Mouse (Mus musculus) heart, embryonic 14.5 days (tissue): ENCODE results near the gene Celf5. TPM values are rescaled to one million over a fixed set of nuclear protein-coding genes. Genes with fewer than 3 reads are reported as not detected.

Experiments used
- ATAC-seq: fragments of 200-750 bp; cut with Nextera tagmentation; 2 replicates; pipeline ENCODE4 v1.8.0; 2017; ENCODE audit warnings: low read depth, moderate TSS enrichment; ENCODE audit not compliant: insufficient number of reproducible peaks, insufficient read depth, low FRiP score
- H3K27ac ChIP-seq, 2 experiments: fragments of 200-500 bp in 1 of 2; fragments of 300-500 bp in 1 of 2; sonication (generic) in 1 of 2; replicated peaks in 1 of 2; 2 replicates each; pipeline ENCODE4 v1.5.1; 2012 to 2014; ENCODE audit warnings: low read depth in 2 of 2, low read length in 2 of 2, control low read depth in 1 of 2, mild to moderate bottlenecking in 1 of 2, mixed read lengths in 1 of 2; ENCODE audit not compliant: control insufficient read depth in 1 of 2, insufficient read depth in 1 of 2
- H3K27me3 ChIP-seq: fragments of 300-500 bp; sonication (generic); 2 replicates; pipeline ENCODE4 v1.6.1; 2014; ENCODE audit warnings: mild to moderate bottlenecking, low read length, control low read depth; ENCODE audit not compliant: control insufficient read depth, insufficient read depth
- H3K36me3 ChIP-seq: fragments of 300-500 bp; sonication (generic); 2 replicates; pipeline ENCODE4 v1.6.1; 2014; ENCODE audit warnings: mild to moderate bottlenecking, control low read depth, low read length, mixed read lengths; ENCODE audit not compliant: control insufficient read depth, insufficient read depth
- H3K4me1 ChIP-seq, 2 experiments: fragments of 200-500 bp in 1 of 2; fragments of 300-500 bp in 1 of 2; sonication (generic) in 1 of 2; 2 replicates each; pipeline ENCODE4 v1.6.1; 2012 to 2014; ENCODE audit warnings: low read length in 2 of 2, control low read depth in 1 of 2, mixed read lengths in 1 of 2; ENCODE audit not compliant: control insufficient read depth in 2 of 2, insufficient read depth in 2 of 2
- H3K4me2 ChIP-seq: fragments of 300-500 bp; sonication (generic); 2 replicates; pipeline ENCODE4 v1.6.1; 2014; ENCODE audit warnings: mild to moderate bottlenecking, low read length
- H3K4me3 ChIP-seq, 2 experiments: fragments of 200-500 bp in 1 of 2; fragments of 300-500 bp in 1 of 2; sonication (generic) in 1 of 2; 2 replicates each; pipeline ENCODE4 v1.5.1; 2012 to 2014; ENCODE audit warnings: low read length in 2 of 2, mild to moderate bottlenecking in 2 of 2, control low read depth in 1 of 2, low read depth in 1 of 2, moderate library complexity in 1 of 2; ENCODE audit not compliant: control insufficient read depth in 1 of 2, insufficient read depth in 1 of 2
- H3K9ac ChIP-seq: fragments of 300-500 bp; sonication (generic); 2 replicates; pipeline ENCODE4 v1.6.1; 2014; ENCODE audit warnings: mild to moderate bottlenecking, low read length
- H3K9me3 ChIP-seq: fragments of 300-500 bp; sonication (generic); 2 replicates; pipeline ENCODE4 v1.6.1; 2016; ENCODE audit warnings: low read length, control low read depth; ENCODE audit not compliant: control insufficient read depth
- WGBS: fragments of 180-500 bp; shearing (Covaris S2); extraction: QIAGEN DNeasy Blood & Tissue Kit; methylation state at CpG from one replicate; pipeline ENCODE4 v1.1.7; 2014; 5-methylcytosine and 5-hydroxymethylcytosine counted together
- polyA plus RNA-seq: library from polyadenylated mRNA; unstranded; fragments of >200 nt; fragmentation: Nextera tagmentation; extraction: Ambion mirVana; gene quantifications from 2 replicates; pipeline ENCODE4 v1.2.1, GENCODE M21; 2014

Gene Celf5
- polyA plus RNA-seq, 1 experiment from 2014 or later = 0.19 TPM

DNA sequence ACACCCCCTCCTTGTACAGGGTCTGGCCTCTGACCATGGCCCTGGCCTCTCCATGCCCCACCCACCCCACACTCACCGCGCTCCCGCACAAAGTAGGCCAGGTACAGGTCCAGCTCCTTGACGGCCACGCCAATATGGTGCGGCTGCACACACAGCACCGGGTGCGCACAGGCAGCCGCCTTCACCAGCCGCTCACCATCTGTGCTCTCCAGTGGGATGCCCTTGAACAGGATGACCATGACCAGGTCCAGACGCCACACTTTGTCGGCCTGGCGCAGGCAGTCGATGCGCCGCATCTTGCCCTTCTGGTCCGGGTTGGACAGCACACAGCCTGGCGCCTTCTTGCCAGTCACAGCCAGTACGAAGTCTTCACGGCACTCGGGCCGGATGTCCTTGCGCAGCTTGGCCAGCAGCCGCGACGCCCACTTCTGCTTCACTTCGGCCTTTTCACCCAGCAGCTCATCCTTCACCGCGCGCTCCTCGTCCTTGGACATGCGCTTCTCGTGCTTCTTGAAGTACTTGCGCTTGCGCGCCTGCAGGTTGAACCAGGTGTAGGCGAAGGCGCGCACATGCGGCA is 62.2 kb downstream of the Celf5 start:
- no peak for ATAC-seq
- Histone ChIP-seq H3K36me3 (peaks cover 27% of the 10 kb centered on the region), H3K9ac (no peak overlapping the region), H3K4me1 (peaks cover 30 to 53% of the 10 kb centered on the region in 2 experiments), H3K27ac (no peak overlapping the region), H3K4me2 (no peak overlapping the region), H3K4me3 (no peak overlapping the region), H3K9me3 (no peaks in the 10 kb centered on the region), H3K27me3 (no peaks in the 10 kb centered on the region)
- 86% methylated on average over 40 of the region's 40 CpGs for WGBS

DNA sequence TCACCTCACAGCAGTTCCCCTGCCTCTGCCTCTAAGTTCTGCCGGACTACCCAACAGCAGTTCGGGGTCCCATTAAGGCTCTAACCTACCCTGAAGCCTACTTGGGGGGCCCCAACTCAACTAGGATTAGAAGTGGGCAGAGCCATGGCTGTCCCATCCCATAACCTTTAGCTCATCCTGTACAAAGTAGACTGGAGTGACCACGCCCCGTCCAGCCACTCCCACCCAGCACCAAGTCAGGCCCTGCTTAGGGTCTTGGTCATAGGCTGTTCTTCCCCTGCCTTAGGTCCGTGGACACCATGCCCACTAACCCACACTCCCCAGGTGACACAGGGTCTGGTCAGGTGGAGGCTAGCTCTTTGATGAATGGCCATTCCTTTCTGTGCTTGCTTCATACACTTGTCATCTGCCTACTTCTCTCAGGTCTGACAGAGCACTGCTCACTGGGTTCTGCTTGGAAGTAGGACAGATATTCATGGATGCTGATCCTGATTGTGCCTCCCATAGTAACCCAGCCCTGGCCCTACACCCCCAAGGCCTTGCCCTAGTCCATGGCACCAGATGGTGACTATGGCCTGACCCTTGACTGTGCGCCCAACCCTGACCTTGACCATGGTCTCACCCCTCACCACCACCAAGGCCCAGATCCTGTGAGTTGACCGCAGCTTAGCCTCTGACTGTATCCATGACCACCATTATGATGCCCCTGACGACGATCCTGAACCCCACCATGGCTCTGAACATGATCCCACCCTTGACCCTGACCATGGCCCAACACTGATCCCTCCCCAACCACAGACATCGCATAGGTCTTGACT is 63.2 kb downstream of the Celf5 start:
- Histone ChIP-seq H3K27ac (no peak overlapping the region), H3K4me3 (no peak overlapping the region), H3K9me3 (no peaks in the 10 kb centered on the region), H3K36me3 (peaks cover 34% of the 10 kb centered on the region), H3K9ac (peak overlapping the region; percentile 28; the same call in 1 of the 2 replicates), H3K4me1 (peaks cover 30 to 53% of the 10 kb centered on the region in 2 experiments), H3K4me2 (no peak overlapping the region), H3K27me3 (no peaks in the 10 kb centered on the region)
- WGBS = 92% methylated on average over 10 of the region's 10 CpGs
- ATAC-seq = no peak

DNA sequence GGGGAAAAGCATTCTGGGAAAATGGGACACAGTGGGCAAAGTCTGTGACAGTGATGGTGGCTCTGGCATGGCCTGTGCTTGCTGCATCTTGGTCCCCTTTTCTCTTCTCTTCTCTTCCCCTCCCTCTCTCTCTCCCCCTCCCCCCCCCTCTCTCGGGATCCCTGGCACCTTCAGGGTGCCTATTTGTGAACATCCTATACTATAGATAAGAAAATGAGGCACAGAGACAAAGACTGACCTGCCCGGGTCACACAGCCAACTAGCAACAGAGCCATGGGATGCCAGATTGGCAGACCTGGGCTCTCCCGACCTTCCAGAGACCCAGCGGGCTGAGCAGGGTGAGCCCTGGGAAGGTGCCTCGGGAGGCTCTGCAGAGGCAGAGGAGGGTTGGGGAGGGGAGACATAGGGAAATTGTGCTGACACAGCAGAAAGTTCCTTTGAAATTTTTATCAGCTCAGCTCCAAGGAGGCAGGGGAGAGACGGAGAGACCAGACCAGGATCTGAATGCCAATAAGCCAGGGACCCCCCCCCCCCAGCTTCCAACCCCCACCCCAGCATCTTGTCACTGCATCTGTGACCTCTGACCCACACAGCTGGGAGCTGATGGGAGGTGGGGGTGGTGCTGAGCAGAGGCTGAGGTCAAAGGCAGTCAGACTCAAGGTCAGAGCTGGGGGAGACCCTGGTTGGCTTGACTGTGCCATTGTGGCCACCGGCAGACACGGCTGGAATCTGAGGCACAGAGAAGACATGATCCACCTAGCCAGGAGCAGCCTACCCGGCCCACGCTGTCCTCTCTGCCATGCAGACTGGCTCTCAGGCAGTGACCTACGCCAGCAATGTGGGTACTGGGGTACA is 64.1 kb downstream of the Celf5 start:
- no peak overlapping the region for H3K4me2 ChIP-seq
- peaks cover 34% of the 10 kb centered on the region for H3K36me3 ChIP-seq
- WGBS = 37% methylated on average over 11 of the region's 11 CpGs
- H3K27ac ChIP-seq = no peak overlapping the region
- H3K9me3 ChIP-seq = no peaks in the 10 kb centered on the region
- no peak overlapping the region for H3K4me3 ChIP-seq
- H3K27me3 ChIP-seq = no peaks in the 10 kb centered on the region
- ATAC-seq = no peak
- peak overlapping the region; percentile 28; the same call in 1 of the 2 replicates for H3K9ac ChIP-seq
- H3K4me1 ChIP-seq = peaks cover 37 to 53% of the 10 kb centered on the region in 2 experiments

DNA sequence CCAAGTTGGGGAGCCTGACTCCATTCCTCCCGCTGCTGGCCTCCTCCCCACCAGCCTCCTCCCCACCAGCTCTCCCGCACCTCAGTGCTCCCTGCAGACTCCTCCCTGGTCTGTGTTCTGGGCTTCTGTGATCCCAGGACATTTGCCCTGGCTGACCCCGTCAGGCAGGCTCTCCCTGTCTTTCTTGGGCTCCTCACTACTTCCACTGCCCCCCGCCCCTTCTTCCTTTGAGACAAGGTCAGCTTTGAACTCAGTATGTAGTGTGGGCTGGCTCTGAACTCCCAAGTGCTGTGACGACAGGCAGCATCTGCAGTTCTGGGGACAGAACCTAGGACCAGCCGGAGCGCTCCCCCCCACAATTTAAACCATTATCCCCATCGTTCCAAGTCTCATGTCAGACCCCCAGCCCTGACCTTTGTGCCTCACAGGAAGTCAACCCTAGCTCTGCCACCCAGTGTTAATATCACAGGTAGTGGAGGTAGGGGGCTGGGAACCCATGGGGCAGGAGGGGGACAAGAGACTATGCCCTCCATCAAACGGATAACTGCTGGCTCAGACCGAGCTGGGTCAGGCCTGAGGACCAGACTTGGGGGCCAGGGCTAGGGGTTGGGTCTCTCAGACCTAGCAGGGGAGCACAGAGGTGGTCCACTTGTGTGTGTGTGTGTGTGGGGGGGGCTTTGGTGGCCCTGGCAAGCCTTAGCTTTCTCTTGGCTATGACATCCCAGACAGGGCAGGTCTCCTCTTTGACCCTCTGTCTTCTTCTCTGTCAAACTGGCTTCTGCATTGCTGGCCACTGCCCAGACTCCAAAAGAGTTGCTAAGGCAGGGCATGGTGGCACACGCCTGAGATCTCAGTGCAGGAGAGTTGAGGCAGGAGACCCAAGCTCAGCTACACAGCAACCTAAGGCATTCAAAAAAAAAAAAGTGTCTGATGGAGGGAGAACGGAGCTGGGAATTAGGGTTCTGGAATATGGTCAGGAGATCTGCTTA is 65.0 kb downstream of the Celf5 start:
- H3K27ac ChIP-seq = peak overlapping the region in 1 of 2 experiments; percentile 59; a peak in 2 of 4 replicates
- no peak for ATAC-seq

DNA sequence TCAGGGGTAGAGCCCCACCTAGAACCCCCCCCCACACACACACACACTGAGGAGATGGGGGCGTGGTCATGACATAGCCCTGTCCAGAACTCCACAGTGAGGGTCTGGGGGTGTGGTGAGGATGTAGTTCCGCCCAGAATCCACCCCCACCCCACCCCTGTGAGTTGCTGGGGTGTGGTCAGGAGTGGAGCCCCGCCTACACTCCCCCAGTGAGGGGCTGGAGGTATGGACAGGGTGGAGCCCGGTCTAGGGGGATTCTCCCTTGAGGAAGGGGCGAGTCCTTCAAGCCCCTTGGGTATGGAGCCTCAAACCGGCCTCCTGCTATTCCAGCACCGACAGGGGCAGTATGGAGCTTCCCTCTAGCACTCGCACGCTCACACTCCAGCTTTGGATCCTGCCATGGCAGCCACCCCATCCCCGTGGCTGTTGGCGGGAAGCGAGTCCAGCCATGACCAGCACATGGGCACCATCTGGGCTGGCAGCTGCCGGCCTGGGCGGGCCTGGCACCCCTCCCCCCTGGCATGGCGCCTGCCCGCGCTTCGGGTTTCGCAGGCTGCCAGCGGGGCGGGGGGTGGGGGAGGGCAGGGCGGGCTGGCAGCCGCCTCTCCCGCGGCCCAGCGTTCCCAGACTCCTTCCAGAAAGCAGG is 65.8 kb downstream of the Celf5 start:
- Histone ChIP-seq H3K4me3 (peak overlapping the region; percentile 31 to 32), H3K36me3 (peaks cover 42% of the 10 kb centered on the region), H3K4me2 (peak overlapping the region; percentile 73), H3K27ac (peak overlapping the region in 1 of 2 experiments; percentile 59; a peak in 2 of 4 replicates), H3K9ac (peak overlapping the region; percentile 68), H3K4me1 (peaks cover 53 to 71% of the 10 kb centered on the region in 2 experiments), H3K9me3 (no peaks in the 10 kb centered on the region), H3K27me3 (no peaks in the 10 kb centered on the region)
- 4% methylated on average over 23 of the region's 26 CpGs for WGBS
- ATAC-seq = peak; percentile 34

More for the DNA sequence above, 65.0 kb downstream of the Celf5 start:
- peaks cover 40% of the 10 kb centered on the region for H3K36me3 ChIP-seq
- peak overlapping the region; percentile 68 for H3K9ac ChIP-seq
- H3K9me3 ChIP-seq = no peaks in the 10 kb centered on the region
- WGBS = 56% methylated on average over 12 of the region's 12 CpGs
- no peaks in the 10 kb centered on the region for H3K27me3 ChIP-seq
- H3K4me2 ChIP-seq = peak overlapping the region; percentile 73
- peaks cover 45 to 63% of the 10 kb centered on the region in 2 experiments for H3K4me1 ChIP-seq
- peak overlapping the region in 1 of 2 experiments; percentile 31; a peak in 3 of 4 replicates for H3K4me3 ChIP-seq

DNA sequence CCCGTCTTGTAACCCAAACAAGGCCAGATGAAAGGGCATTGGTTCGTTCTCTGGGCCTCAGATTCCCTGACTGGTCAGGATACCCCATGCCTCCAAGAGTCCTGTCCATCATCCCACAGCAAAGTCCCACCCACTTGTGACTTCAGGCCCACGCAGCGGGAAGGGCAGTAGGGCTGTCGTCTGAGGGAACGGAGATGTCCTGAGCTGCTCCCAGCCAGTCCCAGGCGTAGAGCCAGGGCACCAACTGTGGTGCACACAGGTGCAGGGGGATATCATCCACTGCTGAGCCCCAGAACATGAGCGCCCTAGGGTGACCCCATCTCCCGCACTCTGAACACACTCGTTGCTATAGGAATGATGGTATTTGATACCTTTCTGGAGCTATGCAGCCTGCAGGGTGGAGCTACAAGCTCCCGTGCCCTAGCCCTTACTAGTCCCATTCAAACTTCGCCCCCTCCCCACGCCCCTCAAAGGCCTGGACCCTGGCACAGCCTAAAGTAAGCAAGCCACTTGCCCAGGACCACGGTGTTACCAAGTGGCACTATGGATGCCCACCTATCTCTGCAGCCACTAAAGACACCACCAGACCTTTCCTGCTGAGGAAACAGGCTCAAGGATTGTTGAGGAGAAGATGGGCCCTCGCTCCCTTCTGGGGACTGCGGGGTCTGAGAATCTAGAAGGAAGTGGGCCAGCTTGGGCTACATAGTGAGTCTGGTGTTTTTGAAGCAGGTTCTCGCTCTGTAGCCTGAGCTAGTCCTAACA is 66.8 kb downstream of the Celf5 start:
- 73% methylated on average over 17 of the region's 17 CpGs for WGBS
- peaks cover 61 to 81% of the 10 kb centered on the region in 2 experiments for H3K4me1 ChIP-seq
- ATAC-seq = no peak

More for the DNA sequence above, 66.8 kb downstream of the Celf5 start:
- H3K27ac ChIP-seq = no peak overlapping the region; a peak in 1 of 4 replicates
- H3K9ac ChIP-seq = no peak overlapping the region
- H3K4me2 ChIP-seq = no peak overlapping the region
- H3K4me3 ChIP-seq = no peak overlapping the region
- H3K36me3 ChIP-seq = peaks cover 42% of the 10 kb centered on the region
- no peaks in the 10 kb centered on the region for H3K27me3 ChIP-seq
- no peaks in the 10 kb centered on the region for H3K9me3 ChIP-seq
